Mouse (Mus musculus) limb, embryonic 14.5 days (tissue): ENCODE results near the gene Ccdc152. TPM values are rescaled to one million over a fixed set of nuclear protein-coding genes. Genes with fewer than 3 reads are reported as not detected.

Experiments used
- ATAC-seq: fragments of 200-750 bp; cut with Nextera tagmentation; 2 replicates; pipeline ENCODE4 v1.8.0; 2017; ENCODE audit warnings: low read depth, moderate number of reproducible peaks, moderate TSS enrichment; ENCODE audit not compliant: low FRiP score
- DNase-seq: peaks from one replicate; pipeline ENCODE4 v3.0.0-alpha.2; 2015; ENCODE audit warnings: low spot score
- H3K27ac ChIP-seq: fragments of 300-500 bp; sonication (generic); replicated peaks from 2 replicates; pipeline ENCODE4 v1.5.1; 2014; ENCODE audit warnings: low read depth, mild to moderate bottlenecking, low read length, moderate library complexity, mixed read lengths
- H3K27me3 ChIP-seq: fragments of 300-500 bp; sonication (generic); 2 replicates; pipeline ENCODE4 v1.6.1; 2014; ENCODE audit warnings: low read length, mixed read lengths; ENCODE audit not compliant: control insufficient read depth, insufficient read depth
- H3K36me3 ChIP-seq: fragments of 300-500 bp; sonication (generic); 2 replicates; pipeline ENCODE4 v1.6.1; 2014; ENCODE audit warnings: mild to moderate bottlenecking, low read length, moderate library complexity, mixed read lengths; ENCODE audit not compliant: control insufficient read depth, insufficient read depth
- H3K4me1 ChIP-seq: fragments of 300-500 bp; sonication (generic); 2 replicates; pipeline ENCODE4 v1.6.1; 2014; ENCODE audit warnings: antibody characterized with exemption, low read length, mixed read lengths; ENCODE audit not compliant: control insufficient read depth, insufficient read depth
- H3K4me2 ChIP-seq: fragments of 300-500 bp; sonication (generic); replicated peaks from 2 replicates; pipeline ENCODE4 v1.6.1; 2014; ENCODE audit warnings: low read depth, mild to moderate bottlenecking, low read length, moderate library complexity; ENCODE audit not compliant: severe bottlenecking
- H3K4me3 ChIP-seq: fragments of 300-500 bp; sonication (generic); replicated peaks from 2 replicates; pipeline ENCODE4 v1.5.1; 2014; ENCODE audit warnings: low read length
- H3K9ac ChIP-seq: fragments of 300-500 bp; sonication (generic); 2 replicates; pipeline ENCODE4 v1.6.1; 2014; ENCODE audit warnings: mild to moderate bottlenecking, low read depth, low read length, moderate library complexity; ENCODE audit not compliant: severe bottlenecking
- H3K9me3 ChIP-seq: fragments of 300-500 bp; sonication (generic); 2 replicates; pipeline ENCODE4 v1.6.1; 2016; ENCODE audit warnings: low read length; ENCODE audit not compliant: control insufficient read depth
- POLR2A ChIP-seq: fragments of 200-500 bp; IDR thresholded peaks from 2 replicates; pipeline ENCODE4 v1.8.0; 2012; ENCODE audit warnings: inconsistent platforms, mild to moderate bottlenecking, moderate library complexity, borderline replicate concordance; ENCODE audit not compliant: insufficient read depth, insufficient read length; ENCODE audit errors: extremely low read depth
- WGBS: fragments of 180-500 bp; shearing (Covaris S2); extraction: QIAGEN DNeasy Blood & Tissue Kit; methylation state at CpG from one replicate; pipeline ENCODE4 v1.1.7; 2014; 5-methylcytosine and 5-hydroxymethylcytosine counted together
- polyA plus RNA-seq, 2 experiments: library from polyadenylated mRNA; depleted of rRNA in 1 of 2; stranded (reverse) in 1 of 2; unstranded in 1 of 2; fragments of >200 nt; fragmentation: Nextera tagmentation in 1 of 2; extraction: Ambion mirVana in 1 of 2; gene quantifications; 2 replicates each; pipeline versions ENCODE4 v1.2.1 to v1.2.3; 2012 to 2014

Gene Ccdc152
- polyA plus RNA-seq, 2 experiments, result 0.77 TPM; not detected in 1

- no peak for ATAC-seq
- WGBS, result 80% methylated on average over 1 of the region's 1 CpGs
- DNase-seq, result peak; percentile 18
These were observed 7.3 kb downstream of the Ccdc152 start for GRCm38 (mm10) chr15:3295986-3296385.

GRCm38 (mm10) chr15:3293477-3293876 is 9.8 kb downstream of the Ccdc152 start:
- WGBS, result 64% methylated on average over 1 of the region's 1 CpGs

More at GRCm38 (mm10) chr15:3295986-3296385, 7.3 kb downstream of the Ccdc152 start:
- no peaks in the 10 kb centered on the region for H3K4me1 ChIP-seq
- H3K27ac ChIP-seq, result no peak overlapping the region
- no peak overlapping the region for H3K4me3 ChIP-seq
- no peaks in the 10 kb centered on the region for H3K27me3 ChIP-seq
- no peaks in the 10 kb centered on the region for H3K9me3 ChIP-seq
- no peak overlapping the region for H3K4me2 ChIP-seq
- no peak for TF ChIP-seq POLR2A
- no peak overlapping the region for H3K9ac ChIP-seq
- no peaks in the 10 kb centered on the region for H3K36me3 ChIP-seq

GRCm38 (mm10) chr15:3290435-3290834 is 12.9 kb downstream of the Ccdc152 start:
- no peak for TF ChIP-seq POLR2A
- no peaks in the 10 kb centered on the region for H3K9me3 ChIP-seq
- ATAC-seq (no peak), DNase-seq (no peak)
- no peak overlapping the region for H3K4me2 ChIP-seq
- no peaks in the 10 kb centered on the region for H3K27me3 ChIP-seq
- no peak overlapping the region for H3K27ac ChIP-seq
- H3K9ac ChIP-seq, result no peak overlapping the region
- H3K4me3 ChIP-seq, result no peak overlapping the region
- no peaks in the 10 kb centered on the region for H3K36me3 ChIP-seq
- H3K4me1 ChIP-seq, result no peaks in the 10 kb centered on the region
- WGBS, result 89% methylated on average over 3 of the region's 3 CpGs

More at GRCm38 (mm10) chr15:3293477-3293876, 9.8 kb downstream of the Ccdc152 start:
- Histone ChIP-seq H3K9ac (no peak overlapping the region), H3K36me3 (no peaks in the 10 kb centered on the region), H3K4me1 (no peaks in the 10 kb centered on the region), H3K4me2 (no peak overlapping the region), H3K27me3 (no peaks in the 10 kb centered on the region), H3K9me3 (no peaks in the 10 kb centered on the region), H3K4me3 (no peak overlapping the region), H3K27ac (no peak overlapping the region)
- ATAC-seq (no peak), DNase-seq (no peak)
- no peak for TF ChIP-seq POLR2A

- Histone ChIP-seq H3K9ac (no peak overlapping the region), H3K27ac (no peak overlapping the region), H3K4me1 (no peaks in the 10 kb centered on the region), H3K9me3 (no peaks in the 10 kb centered on the region), H3K27me3 (no peaks in the 10 kb centered on the region), H3K36me3 (no peaks in the 10 kb centered on the region), H3K4me2 (no peak overlapping the region), H3K4me3 (no peak overlapping the region)
- no peak for TF ChIP-seq POLR2A
- no peak for DNase-seq
- no peak for ATAC-seq
These were observed 17.3 kb downstream of the Ccdc152 start for GRCm38 (mm10) chr15:3286032-3286431.

- Histone ChIP-seq H3K9me3 (no peaks in the 10 kb centered on the region), H3K36me3 (peaks cover 3% of the 10 kb centered on the region; the same call in 1 of the 2 replicates), H3K4me2 (no peak overlapping the region), H3K4me3 (no peak overlapping the region), H3K9ac (no peak overlapping the region), H3K27ac (no peak overlapping the region), H3K27me3 (no peaks in the 10 kb centered on the region), H3K4me1 (no peaks in the 10 kb centered on the region)
- WGBS, result 76% methylated on average over 1 of the region's 1 CpGs
- TF ChIP-seq POLR2A, result no peak
- no peak for DNase-seq
- ATAC-seq, result no peak
These were observed 21.6 kb downstream of the Ccdc152 start for GRCm38 (mm10) chr15:3281737-3282136.

GRCm38 (mm10) chr15:3281216-3281615 is 22.1 kb downstream of the Ccdc152 start:
- Histone ChIP-seq H3K4me2 (no peak overlapping the region), H3K9me3 (no peaks in the 10 kb centered on the region), H3K9ac (no peak overlapping the region), H3K36me3 (peaks cover 7% of the 10 kb centered on the region; the same call in 1 of the 2 replicates), H3K27ac (no peak overlapping the region), H3K27me3 (no peaks in the 10 kb centered on the region), H3K4me3 (no peak overlapping the region), H3K4me1 (no peaks in the 10 kb centered on the region)
- ATAC-seq, result no peak
- TF ChIP-seq POLR2A, result no peak
- no peak for DNase-seq
